Mouse (Mus musculus): Measurements from ENCODE around the gene Prkar1b. TPM values are rescaled to one million over a fixed set of nuclear protein-coding genes. Genes with fewer than 3 reads are reported as not detected.

The Prkar1b gene
- polyA plus RNA-seq, 2 experiments, result 0.44 to 0.73 TPM

DNA sequence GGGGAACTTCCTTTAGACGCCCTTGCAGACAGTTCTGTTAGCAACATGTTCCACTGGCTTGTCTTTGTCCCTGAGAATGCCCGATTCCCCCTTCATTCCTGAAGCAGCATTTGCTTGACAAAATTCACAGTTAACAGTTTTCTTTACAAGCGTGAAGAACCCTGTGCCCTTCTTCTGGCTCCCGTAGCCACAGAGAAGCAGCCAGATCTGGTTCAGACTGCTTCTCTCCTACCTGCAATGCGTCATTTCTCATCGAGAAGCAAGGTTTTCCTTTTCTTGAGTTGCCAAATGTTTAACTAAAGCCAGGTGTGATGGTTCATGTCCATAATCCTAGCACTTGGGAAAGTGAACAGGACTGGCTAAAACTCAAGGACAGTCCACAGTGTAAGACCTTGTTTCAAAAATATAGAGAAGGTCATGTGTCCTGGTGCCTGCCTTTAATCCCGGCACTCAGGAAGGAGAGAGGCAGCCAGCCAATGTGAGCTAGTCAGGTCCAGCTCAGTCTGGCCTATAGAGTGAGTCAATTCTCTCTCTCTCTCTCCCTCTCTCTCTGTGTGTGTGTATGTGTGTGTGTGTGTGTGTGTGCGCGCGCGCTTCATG lies 3.2 kb downstream of the Prkar1b start:
- DNase-seq (ENCODE audit: low read depth in 3 of 3, low spot score in 3 of 3), result no peak
- peaks cover 3 to 13% of the 10 kb centered on the region in 2 experiments; a peak in 3 of 4 replicates for H3K4me1 ChIP-seq (replicated peaks; ENCODE audit: control insufficient read depth in 2 of 2, insufficient read depth in 2 of 2, low read length in 1 of 2)
- H3K9me3 ChIP-seq (ENCODE audit: control insufficient read depth, low read length), result no peaks in the 10 kb centered on the region; the same call in 1 of the 2 replicates
- no peak overlapping the region for H3K27ac ChIP-seq
- no peak overlapping the region for H3K9ac ChIP-seq (replicated peaks)
- 78% methylated on average over 11 of the region's 11 CpGs for WGBS (ENCODE audit: insufficient replicate concordance)
- H3K27me3 ChIP-seq (ENCODE audit: control insufficient read depth, insufficient read depth, low read length), result no peaks in the 10 kb centered on the region
- no peak for ATAC-seq (ENCODE audit: insufficient read depth)
- no peak overlapping the region for H3K4me3 ChIP-seq (ENCODE audit: insufficient read depth in 1 of 2, low read depth in 2 of 2, low read length in 2 of 2)
- TF ChIP-seq CTCF (IDR thresholded peaks at IDR 0.05; ENCODE audit: low read depth) (no peak), EP300 (IDR thresholded peaks at IDR 0.05; ENCODE audit: low read depth) (no peak)
- H3K36me3 ChIP-seq (replicated peaks; ENCODE audit: control insufficient read depth, insufficient read depth, low read depth), result no peaks in the 10 kb centered on the region
- H3K4me2 ChIP-seq (ENCODE audit: low read depth), result no peak overlapping the region

GRCm38 (mm10) chr5:139145726-139146125 lies 4.1 kb downstream of the Prkar1b start:
- no peak overlapping the region for H3K4me2 ChIP-seq (ENCODE audit: low read depth)
- DNase-seq (ENCODE audit: low read depth in 3 of 3, low spot score in 3 of 3), result no peak
- 80% methylated on average over 4 of the region's 4 CpGs for WGBS (ENCODE audit: insufficient replicate concordance)
- no peaks in the 10 kb centered on the region for H3K27me3 ChIP-seq (ENCODE audit: control insufficient read depth, insufficient read depth, low read length)
- H3K27ac ChIP-seq, result no peak overlapping the region
- ATAC-seq (ENCODE audit: insufficient read depth), result no peak
- TF ChIP-seq CTCF (IDR thresholded peaks at IDR 0.05; ENCODE audit: low read depth), result no peak
- TF ChIP-seq EP300 (IDR thresholded peaks at IDR 0.05; ENCODE audit: low read depth), result no peak
- H3K36me3 ChIP-seq (replicated peaks; ENCODE audit: control insufficient read depth, insufficient read depth, low read depth), result no peaks in the 10 kb centered on the region
- H3K4me1 ChIP-seq (replicated peaks; ENCODE audit: control insufficient read depth in 2 of 2, insufficient read depth in 2 of 2, low read length in 1 of 2), result peaks cover 3 to 5% of the 10 kb centered on the region in 2 experiments; a peak in 3 of 4 replicates
- H3K4me3 ChIP-seq (ENCODE audit: insufficient read depth in 1 of 2, low read depth in 2 of 2, low read length in 2 of 2), result no peak overlapping the region
- no peaks in the 10 kb centered on the region; the same call in 1 of the 2 replicates for H3K9me3 ChIP-seq (ENCODE audit: control insufficient read depth, low read length)
- H3K9ac ChIP-seq (replicated peaks), result no peak overlapping the region

DNA sequence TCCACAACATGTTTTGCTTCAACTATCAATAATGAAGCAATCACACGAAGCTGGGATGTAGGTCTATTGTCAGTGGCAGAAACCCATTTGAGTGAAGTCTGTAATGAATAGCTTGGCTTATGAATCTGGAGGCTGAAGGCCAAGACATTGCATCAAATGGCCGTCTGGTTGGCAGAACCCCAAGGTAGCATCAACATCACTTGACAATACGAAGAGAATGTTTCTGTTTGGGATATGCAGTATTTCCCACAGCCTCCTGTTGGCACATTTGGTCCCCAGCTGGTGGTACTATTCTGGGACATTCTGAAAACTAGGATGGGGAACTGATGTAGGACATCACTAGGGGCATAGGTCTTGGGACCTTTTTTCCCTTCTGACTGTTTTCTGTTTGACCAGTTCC lies 5.9 kb downstream of the Prkar1b start:
- Histone ChIP-seq H3K27me3 (ENCODE audit: control insufficient read depth, insufficient read depth, low read length) (no peaks in the 10 kb centered on the region), H3K4me3 (ENCODE audit: insufficient read depth in 1 of 2, low read depth in 2 of 2, low read length in 2 of 2) (no peak overlapping the region), H3K9me3 (ENCODE audit: control insufficient read depth, low read length) (no peaks in the 10 kb centered on the region; the same call in 1 of the 2 replicates), H3K36me3 (replicated peaks; ENCODE audit: control insufficient read depth, insufficient read depth, low read depth) (no peaks in the 10 kb centered on the region), H3K9ac (replicated peaks) (no peak overlapping the region), H3K4me2 (ENCODE audit: low read depth) (no peak overlapping the region), H3K4me1 (replicated peaks; ENCODE audit: control insufficient read depth in 2 of 2, insufficient read depth in 2 of 2, low read length in 1 of 2) (no peaks in the 10 kb centered on the region), H3K27ac (no peak overlapping the region)
- ATAC-seq (ENCODE audit: insufficient read depth), result no peak
- DNase-seq (ENCODE audit: low read depth in 3 of 3, low spot score in 3 of 3), result no peak
- TF ChIP-seq EP300 (IDR thresholded peaks at IDR 0.05; ENCODE audit: low read depth) (no peak), CTCF (IDR thresholded peaks at IDR 0.05; ENCODE audit: low read depth) (no peak)
- WGBS (ENCODE audit: insufficient replicate concordance), result 57% methylated on average over 3 of the region's 3 CpGs

- Histone ChIP-seq H3K9ac (replicated peaks) (no peak overlapping the region), H3K4me2 (ENCODE audit: low read depth) (no peak overlapping the region), H3K4me3 (ENCODE audit: insufficient read depth in 1 of 2, low read depth in 2 of 2, low read length in 2 of 2) (no peak overlapping the region), H3K36me3 (replicated peaks; ENCODE audit: control insufficient read depth, insufficient read depth, low read depth) (no peaks in the 10 kb centered on the region), H3K27ac (no peak overlapping the region), H3K27me3 (ENCODE audit: control insufficient read depth, insufficient read depth, low read length) (no peaks in the 10 kb centered on the region), H3K4me1 (replicated peaks; ENCODE audit: control insufficient read depth in 2 of 2, insufficient read depth in 2 of 2, low read length in 1 of 2) (no peaks in the 10 kb centered on the region), H3K9me3 (ENCODE audit: control insufficient read depth, low read length) (no peaks in the 10 kb centered on the region; the same call in 1 of the 2 replicates)
- 64% methylated on average over 5 of the region's 5 CpGs for WGBS (ENCODE audit: insufficient replicate concordance)
- ATAC-seq (ENCODE audit: insufficient read depth) (no peak), DNase-seq (ENCODE audit: low read depth in 3 of 3, low spot score in 3 of 3) (no peak)
- TF ChIP-seq EP300 (IDR thresholded peaks at IDR 0.05; ENCODE audit: low read depth), result no peak
- no peak for TF ChIP-seq CTCF (IDR thresholded peaks at IDR 0.05; ENCODE audit: low read depth)
These were observed 8.5 kb downstream of the Prkar1b start for GRCm38 (mm10) chr5:139141326-139141725.

DNA sequence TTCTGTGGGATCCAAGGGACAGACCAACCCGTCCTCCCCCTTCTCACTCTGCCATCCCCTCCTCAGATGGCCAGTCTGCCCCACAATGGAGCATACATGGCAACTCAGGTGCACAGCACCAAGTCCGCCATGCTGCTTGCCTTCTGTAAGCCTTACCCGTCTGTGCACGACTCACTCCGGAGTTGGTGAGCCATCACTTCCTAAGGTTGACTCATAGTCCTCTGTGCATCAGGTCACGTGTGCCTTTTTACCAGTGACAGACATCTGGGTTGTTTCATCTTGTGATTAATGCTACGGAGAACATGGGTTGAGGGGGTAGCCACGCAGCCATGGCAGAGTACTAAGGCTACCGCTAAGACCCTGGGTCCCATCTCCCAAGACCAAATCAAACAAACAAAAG lies 9.2 kb downstream of the Prkar1b start:
- H3K36me3 ChIP-seq (replicated peaks; ENCODE audit: control insufficient read depth, insufficient read depth, low read depth), result no peaks in the 10 kb centered on the region
- H3K27me3 ChIP-seq (ENCODE audit: control insufficient read depth, insufficient read depth, low read length), result no peaks in the 10 kb centered on the region
- no peaks in the 10 kb centered on the region; the same call in 1 of the 2 replicates for H3K9me3 ChIP-seq (ENCODE audit: control insufficient read depth, low read length)
- ATAC-seq (ENCODE audit: insufficient read depth) (no peak), DNase-seq (ENCODE audit: low read depth in 3 of 3, low spot score in 3 of 3) (no peak)
- no peak overlapping the region for H3K4me3 ChIP-seq (ENCODE audit: insufficient read depth in 1 of 2, low read depth in 2 of 2, low read length in 2 of 2)
- no peaks in the 10 kb centered on the region for H3K4me1 ChIP-seq (replicated peaks; ENCODE audit: control insufficient read depth in 2 of 2, insufficient read depth in 2 of 2, low read length in 1 of 2)
- H3K4me2 ChIP-seq (ENCODE audit: low read depth), result no peak overlapping the region
- H3K9ac ChIP-seq (replicated peaks), result no peak overlapping the region
- TF ChIP-seq CTCF (IDR thresholded peaks at IDR 0.05; ENCODE audit: low read depth) (no peak), EP300 (IDR thresholded peaks at IDR 0.05; ENCODE audit: low read depth) (no peak)
- WGBS (ENCODE audit: insufficient replicate concordance), result 67% methylated on average over 9 of the region's 9 CpGs
- no peak overlapping the region for H3K27ac ChIP-seq
